Mouse (Mus musculus) olfactory bulb, adult 2 months (tissue): ENCODE results near the gene Lama5.

Experiments
- CTCF ChIP-seq: fragments of 200-500 bp; IDR thresholded peaks from 2 replicates; pipeline ENCODE4 v1.5.1; 2012; ENCODE audit warnings: low read depth, mild to moderate bottlenecking, low read length, moderate library complexity; ENCODE audit not compliant: insufficient read depth
- POLR2A ChIP-seq: fragments of 200-500 bp; IDR thresholded peaks from 2 replicates; pipeline ENCODE4 v1.6.1; 2012; ENCODE audit warnings: mild to moderate bottlenecking, low read depth, low read length, moderate library complexity; ENCODE audit not compliant: insufficient read depth

GRCm38 (mm10) chr2:180197323-180198037 is 28.2 kb downstream of the Lama5 start:
- no peak for TF ChIP-seq POLR2A
- TF ChIP-seq CTCF: no peak
